Mouse (Mus musculus): ENCODE measurements around the gene Gm21294.
"Not testable (repeated sequence)": the region's sequence is repeated elsewhere in the genome, so short reads cannot be mapped to it uniquely, and the experiment has no call there.

Gene Gm21294

GRCm38 (mm10) chrY:89052506-89052905, at the start of gene Gm21294:
Gm21294 (plus strand) TSS chrY:89052806.
- DNase-seq (ENCODE audit: low spot score in 2 of 2), result not testable (repeated sequence)

- peak; percentile 1 to 2 for DNase-seq (ENCODE audit: low spot score in 2 of 2)
These were observed 73.6 kb downstream of the Gm21294 start for GRCm38 (mm10) chrY:89126246-89126645.

All from right cerebral cortex, postnatal 36 days (tissue).